Mouse (Mus musculus) neural tube, embryonic 11.5 days (tissue): ENCODE measurements at regions not wholly inside any gene's neighbourhood (a gene's known extent, or its start where the extent isn't known, plus 50 kb on each side); places are given as distances from the start of the nearest gene placed in this dataset.

ENCODE experiments used
- ATAC-seq: fragments of 200-750 bp; cut with Nextera tagmentation; 2 replicates; pipeline ENCODE4 v1.8.0; 2017; ENCODE audit warnings: moderate number of reproducible peaks, mild to moderate bottlenecking, moderate TSS enrichment, moderate library complexity; ENCODE audit not compliant: insufficient read depth, low FRiP score, low TSS enrichment
- DNase-seq: peaks from one replicate; pipeline ENCODE4 v3.0.0-alpha.2; 2015; ENCODE audit warnings: low spot score
- H3K27ac ChIP-seq: fragments of 300-500 bp; sonication (generic); 2 replicates; pipeline ENCODE4 v1.5.1; 2014; ENCODE audit warnings: low read depth, mild to moderate bottlenecking, low read length
- H3K27me3 ChIP-seq: fragments of 300-500 bp; sonication (generic); 2 replicates; pipeline ENCODE4 v1.6.1; 2014; ENCODE audit warnings: mild to moderate bottlenecking, low read length, mixed read lengths; ENCODE audit not compliant: control insufficient read depth, insufficient read depth
- H3K36me3 ChIP-seq: fragments of 300-500 bp; sonication (generic); 2 replicates; pipeline ENCODE4 v1.6.1; 2014; ENCODE audit warnings: mild to moderate bottlenecking, low read length, moderate library complexity, mixed read lengths; ENCODE audit not compliant: control insufficient read depth, insufficient read depth
- H3K4me1 ChIP-seq: fragments of 300-500 bp; sonication (generic); 2 replicates; pipeline ENCODE4 v1.6.1; 2014; ENCODE audit warnings: low read length, mixed read lengths; ENCODE audit not compliant: control insufficient read depth, insufficient read depth
- H3K4me2 ChIP-seq: fragments of 300-500 bp; sonication (generic); 2 replicates; pipeline ENCODE4 v1.6.1; 2014; ENCODE audit warnings: low read depth, mild to moderate bottlenecking, moderate library complexity
- H3K4me3 ChIP-seq: fragments of 300-500 bp; sonication (generic); 2 replicates; pipeline ENCODE4 v1.5.1; 2014; ENCODE audit warnings: low read depth, low read length
- H3K9ac ChIP-seq: fragments of 300-500 bp; sonication (generic); 2 replicates; pipeline ENCODE4 v1.6.1; 2014; ENCODE audit warnings: mild to moderate bottlenecking, low read length
- H3K9me3 ChIP-seq: fragments of 300-500 bp; sonication (generic); 2 replicates; pipeline ENCODE4 v1.6.1; 2016; ENCODE audit warnings: low read length; ENCODE audit not compliant: control insufficient read depth
- WGBS: fragments of 180-500 bp; shearing (Covaris S2); extraction: QIAGEN DNeasy Blood & Tissue Kit; methylation state at CpG from one replicate; pipeline ENCODE4 v1.1.7; 2014; 5-methylcytosine and 5-hydroxymethylcytosine counted together

DNA sequence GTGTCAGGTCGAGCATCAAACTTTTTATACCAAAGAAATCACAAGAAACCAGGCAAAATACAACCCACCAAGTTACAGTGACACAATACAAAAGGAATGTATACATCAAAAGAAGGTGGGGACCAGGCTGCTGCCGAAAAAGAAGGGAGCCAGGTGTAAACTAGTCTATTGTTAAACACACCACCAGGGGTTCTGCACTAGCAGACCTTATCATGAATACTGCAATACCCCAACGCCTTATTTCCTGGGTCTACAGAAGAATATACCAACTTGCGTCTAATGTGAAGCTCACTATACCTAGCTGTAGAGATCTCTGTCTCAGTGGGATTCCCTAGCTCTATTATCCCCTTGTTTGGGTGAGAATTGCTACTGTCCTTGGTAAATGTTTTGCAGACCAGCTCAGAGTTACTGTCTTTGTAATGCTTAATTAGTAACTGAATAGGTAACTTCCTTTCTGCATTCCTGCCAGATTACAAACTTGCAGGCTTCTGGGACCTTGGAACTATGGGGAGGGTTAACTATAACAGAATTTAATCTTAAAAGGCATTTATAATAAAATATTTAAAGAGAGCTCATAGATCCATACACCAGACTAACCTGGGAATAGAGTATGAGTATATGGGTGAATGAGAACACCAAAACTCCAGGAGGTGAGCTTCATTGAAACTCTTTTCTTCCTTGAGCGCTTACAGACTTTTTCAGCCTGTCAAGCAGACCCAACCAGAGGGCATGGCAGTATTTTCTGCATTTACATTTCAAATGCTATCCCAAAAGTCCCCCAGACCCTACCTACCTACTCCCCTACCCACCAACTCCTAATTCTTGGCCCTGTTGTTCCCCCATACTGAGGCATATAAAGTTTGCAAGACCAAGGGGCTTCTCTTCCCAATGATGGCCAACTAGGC is 211.7 kb downstream of the Rfpl4b start:
- H3K9ac ChIP-seq: no peak overlapping the region
- 75% methylated on average over 5 of the region's 5 CpGs for WGBS
- ATAC-seq: no peak

DNA sequence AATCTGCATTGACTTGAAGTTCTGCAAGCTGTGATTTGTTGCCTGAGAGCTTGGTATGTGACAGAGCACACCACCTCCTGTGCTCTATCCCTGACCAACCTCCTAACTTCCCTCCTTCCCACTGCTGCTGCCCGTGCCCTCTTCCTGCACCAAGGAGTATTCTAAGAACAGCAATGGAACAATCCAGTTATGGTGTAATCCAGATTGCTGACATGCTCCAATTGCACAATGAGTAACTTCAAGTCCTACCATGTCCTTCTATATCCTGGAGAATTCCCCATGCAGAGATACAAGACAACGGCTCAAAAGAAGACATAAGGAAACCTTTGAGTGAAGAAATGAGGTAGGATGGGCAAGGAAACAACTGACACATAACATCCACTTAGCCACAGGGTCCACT is 235.5 kb downstream of the Rfpl4b start:
- 81% methylated on average over 2 of the region's 2 CpGs for WGBS
- Histone ChIP-seq H3K4me1 (no peaks in the 10 kb centered on the region), H3K9ac (no peak overlapping the region), H3K4me2 (no peak overlapping the region), H3K36me3 (no peaks in the 10 kb centered on the region), H3K27ac (no peak overlapping the region), H3K9me3 (no peaks in the 10 kb centered on the region), H3K27me3 (no peaks in the 10 kb centered on the region), H3K4me3 (no peak overlapping the region)
- no peak for ATAC-seq
- DNase-seq: no peak

More for the DNA sequence above, 211.7 kb downstream of the Rfpl4b start:
- Histone ChIP-seq H3K9me3 (no peaks in the 10 kb centered on the region), H3K4me3 (no peak overlapping the region), H3K27ac (no peak overlapping the region), H3K4me2 (no peak overlapping the region), H3K27me3 (no peaks in the 10 kb centered on the region), H3K36me3 (no peaks in the 10 kb centered on the region), H3K4me1 (no peaks in the 10 kb centered on the region)
- DNase-seq: no peak

DNA sequence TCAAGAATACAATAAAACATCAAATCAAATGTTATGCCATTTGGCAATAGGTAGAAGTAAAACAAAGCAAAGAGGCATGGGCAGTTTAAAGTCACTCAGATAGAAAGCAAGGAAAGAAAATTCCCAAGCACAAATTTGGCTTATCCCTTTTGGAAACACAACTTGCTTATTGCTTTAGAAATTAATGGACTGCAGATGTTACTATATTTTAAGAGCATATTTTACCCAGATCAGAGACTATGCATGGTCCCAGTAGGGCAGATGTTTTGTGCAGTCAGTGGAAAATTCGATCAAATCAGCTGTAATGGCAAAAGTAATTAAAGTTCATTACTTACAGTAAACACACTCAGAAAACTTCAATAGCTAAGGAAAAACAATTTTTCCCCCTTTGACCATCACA is 245.9 kb downstream of the Rfpl4b start:
- ATAC-seq (no peak), DNase-seq (no peak)
- no peaks in the 10 kb centered on the region for H3K4me1 ChIP-seq
- H3K4me2 ChIP-seq: no peak overlapping the region
- H3K9me3 ChIP-seq: no peaks in the 10 kb centered on the region
- no peaks in the 10 kb centered on the region for H3K36me3 ChIP-seq
- 88% methylated on average over 1 of the region's 1 CpGs for WGBS
- no peak overlapping the region for H3K4me3 ChIP-seq
- H3K27ac ChIP-seq: no peak overlapping the region
- no peak overlapping the region for H3K9ac ChIP-seq
- H3K27me3 ChIP-seq: no peaks in the 10 kb centered on the region

DNA sequence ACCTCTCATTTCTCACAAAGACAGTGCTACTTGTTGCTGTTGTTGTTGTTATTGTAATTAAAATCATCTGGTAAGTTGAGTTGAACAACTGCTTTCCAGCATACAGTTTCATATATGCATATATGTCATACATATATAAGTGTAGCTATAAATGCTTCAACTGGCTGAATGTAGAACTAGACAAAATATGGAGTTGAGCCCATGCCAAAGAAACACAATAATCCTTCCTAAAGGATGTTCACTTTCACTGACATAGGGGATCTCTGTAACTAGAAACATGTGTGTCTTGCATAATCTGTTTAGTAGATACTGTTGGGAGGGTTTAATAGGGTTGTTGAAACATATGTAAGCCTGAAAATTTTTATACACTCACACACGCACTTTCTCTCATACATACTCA is 247.9 kb downstream of the Rfpl4b start:
- Histone ChIP-seq H3K36me3 (no peaks in the 10 kb centered on the region), H3K4me2 (no peak overlapping the region), H3K9ac (no peak overlapping the region), H3K27me3 (no peaks in the 10 kb centered on the region), H3K9me3 (no peaks in the 10 kb centered on the region), H3K4me3 (no peak overlapping the region), H3K4me1 (no peaks in the 10 kb centered on the region), H3K27ac (no peak overlapping the region)
- DNase-seq (no peak), ATAC-seq (no peak)
- 89% methylated on average over 1 of the region's 1 CpGs for WGBS

DNA sequence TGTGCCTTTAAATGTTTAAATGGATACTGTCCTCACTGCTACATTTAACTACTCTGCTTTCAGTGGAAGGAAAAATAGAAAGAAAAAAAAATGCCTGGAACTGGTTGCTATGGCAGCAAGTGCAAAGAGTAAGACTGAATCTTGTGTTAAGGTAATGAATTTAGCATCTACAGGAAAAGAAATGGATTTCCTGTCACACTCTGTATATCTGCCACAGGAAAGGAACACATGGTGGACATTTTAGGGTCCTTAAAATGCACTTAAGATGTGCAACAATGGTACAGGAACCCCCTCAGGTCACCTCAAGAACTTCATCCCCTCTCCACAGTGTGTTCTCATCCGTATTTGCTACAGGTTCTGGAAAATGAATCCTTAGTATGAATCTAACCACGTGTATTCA is 248.4 kb downstream of the Rfpl4b start:
- DNase-seq: no peak
- Histone ChIP-seq H3K9ac (no peak overlapping the region), H3K27ac (no peak overlapping the region), H3K9me3 (no peaks in the 10 kb centered on the region), H3K4me2 (no peak overlapping the region), H3K4me1 (no peaks in the 10 kb centered on the region), H3K4me3 (no peak overlapping the region), H3K36me3 (no peaks in the 10 kb centered on the region), H3K27me3 (no peaks in the 10 kb centered on the region)
- no peak for ATAC-seq
- 66% methylated on average over 2 of the region's 2 CpGs for WGBS

DNA sequence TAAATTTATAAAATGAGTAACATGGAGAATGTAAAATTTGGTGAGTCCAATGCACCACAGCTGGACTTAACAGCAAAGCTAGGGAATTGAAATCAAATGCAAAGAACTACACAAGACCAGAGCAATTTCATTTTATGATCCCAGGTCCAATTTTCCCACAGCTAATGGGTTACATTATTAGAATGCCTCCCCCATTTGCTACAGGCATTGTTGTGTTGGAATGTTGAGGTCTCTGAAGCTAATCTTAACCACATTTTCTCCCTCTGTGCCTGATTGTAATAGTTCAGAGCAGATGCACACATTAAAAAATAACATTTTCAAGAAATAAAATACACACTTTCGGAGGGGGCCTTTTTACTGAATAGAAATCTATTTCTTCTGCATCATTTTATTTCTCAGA is 254.3 kb downstream of the Rfpl4b start:
- Histone ChIP-seq H3K4me1 (no peaks in the 10 kb centered on the region), H3K9me3 (no peaks in the 10 kb centered on the region), H3K36me3 (no peaks in the 10 kb centered on the region), H3K27me3 (no peaks in the 10 kb centered on the region), H3K27ac (no peak overlapping the region), H3K9ac (no peak overlapping the region), H3K4me2 (no peak overlapping the region), H3K4me3 (no peak overlapping the region)
- WGBS: 84% methylated on average over 1 of the region's 1 CpGs
- no peak for DNase-seq
- ATAC-seq: no peak

DNA sequence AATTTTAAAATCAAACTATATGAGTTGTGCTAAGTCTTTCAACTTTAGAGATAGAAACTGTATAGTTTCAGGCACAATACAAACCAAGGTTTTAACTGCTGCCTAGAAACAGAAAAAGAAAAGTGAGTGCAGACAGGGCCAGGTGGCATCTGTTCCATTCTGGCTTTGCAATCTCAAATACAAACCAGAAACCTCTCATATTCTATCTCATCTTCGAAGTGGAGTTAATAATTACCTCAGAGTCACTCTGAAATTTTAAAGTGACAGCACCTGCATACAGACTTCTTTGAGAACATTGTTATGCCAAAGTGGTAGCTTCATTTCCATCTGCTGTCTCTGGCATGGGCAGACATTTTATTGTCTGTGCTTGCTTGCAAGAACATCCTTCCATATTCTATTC is 255.2 kb downstream of the Rfpl4b start:
- no peaks in the 10 kb centered on the region for H3K36me3 ChIP-seq
- ATAC-seq (no peak), DNase-seq (no peak)
- no peaks in the 10 kb centered on the region for H3K4me1 ChIP-seq
- WGBS: 89% methylated on average over 1 of the region's 1 CpGs
- H3K9me3 ChIP-seq: no peaks in the 10 kb centered on the region
- no peaks in the 10 kb centered on the region for H3K27me3 ChIP-seq
- no peak overlapping the region for H3K27ac ChIP-seq
- H3K9ac ChIP-seq: no peak overlapping the region
- no peak overlapping the region for H3K4me2 ChIP-seq
- no peak overlapping the region for H3K4me3 ChIP-seq

DNA sequence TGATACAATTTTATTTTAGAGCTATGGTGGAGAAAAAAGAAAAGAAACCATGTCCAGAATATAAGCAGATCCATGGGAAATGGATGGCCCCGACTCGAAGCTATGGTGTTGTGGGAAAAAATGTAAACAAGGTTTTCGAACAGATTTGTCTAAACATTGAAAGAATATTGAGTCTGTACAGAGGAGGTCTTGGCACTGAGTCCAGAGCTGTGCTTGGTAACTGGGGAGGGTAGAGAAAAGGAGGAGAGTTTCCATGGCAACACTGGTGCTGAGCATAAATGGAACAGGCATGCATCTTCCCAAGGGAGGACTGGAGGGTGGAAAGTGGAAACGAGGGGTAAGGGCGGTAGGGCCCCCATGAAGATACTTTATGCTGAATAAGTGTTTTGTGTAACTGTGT is 266.5 kb downstream of the Rfpl4b start:
- 21% methylated on average over 5 of the region's 5 CpGs for WGBS
- no peak overlapping the region for H3K4me3 ChIP-seq
- H3K27ac ChIP-seq: no peak overlapping the region
- H3K9me3 ChIP-seq: no peaks in the 10 kb centered on the region
- H3K4me2 ChIP-seq: no peak overlapping the region
- H3K27me3 ChIP-seq: no peaks in the 10 kb centered on the region
- no peaks in the 10 kb centered on the region for H3K36me3 ChIP-seq
- ATAC-seq: peak; percentile 78
- DNase-seq: peak; percentile 61
- H3K9ac ChIP-seq: no peak overlapping the region
- peaks cover 8% of the 10 kb centered on the region; the same call in 1 of the 2 replicates for H3K4me1 ChIP-seq
